Mouse (Mus musculus) heart, adult 2 months (tissue): Measurements from ENCODE around the gene Arf3. TPM values are rescaled to one million over a fixed set of nuclear protein-coding genes. Genes with fewer than 3 reads are reported as not detected.
A peak's percentile ranks its signal among the peaks of the same experiment; 100 is the strongest.

Source experiments
- DNase-seq, 2 experiments: peaks; one replicate each; pipeline ENCODE4 v3.0.0; 2021
- H3K27ac ChIP-seq: fragments of 200-600 bp; 2 replicates; pipeline ENCODE4 v1.8.1; 2022
- H3K27me3 ChIP-seq: fragments of 200-500 bp; 2 replicates; pipeline ENCODE4 v1.6.1; 2012; ENCODE audit warnings: mild to moderate bottlenecking, low read length, inconsistent platforms, mixed read lengths; ENCODE audit not compliant: control insufficient read depth, insufficient read depth
- H3K36me3 ChIP-seq: fragments of 200-500 bp; 2 replicates; pipeline ENCODE4 v1.6.1; 2012; ENCODE audit warnings: low read length, inconsistent platforms; ENCODE audit not compliant: control insufficient read depth, insufficient read depth
- H3K4me1 ChIP-seq: fragments of 200-500 bp; 2 replicates; pipeline ENCODE4 v1.6.1; 2011; ENCODE audit warnings: low read length; ENCODE audit not compliant: control insufficient read depth, insufficient read depth
- H3K4me3 ChIP-seq: fragments of 200-600 bp; 2 replicates; pipeline ENCODE4 v1.8.1; 2022
- H3K79me2 ChIP-seq: fragments of 200-500 bp; replicated peaks from 2 replicates; pipeline ENCODE4 v1.6.1; 2012; ENCODE audit warnings: mild to moderate bottlenecking, inconsistent platforms, low read length, moderate library complexity, mixed read lengths; ENCODE audit not compliant: control insufficient read depth, insufficient read depth
- H3K9ac ChIP-seq: fragments of 200-500 bp; 2 replicates; pipeline ENCODE4 v1.6.1; 2012; ENCODE audit warnings: low read depth, mild to moderate bottlenecking, control low read depth, inconsistent platforms, low read length, mixed read lengths
- CTCF ChIP-seq: fragments of 200-600 bp; IDR thresholded peaks from 2 replicates; pipeline ENCODE4 v1.8.1; 2022; ENCODE audit warnings: antibody characterized with exemption, mild to moderate bottlenecking, moderate library complexity
- EP300 ChIP-seq: fragments of 200-500 bp; IDR thresholded peaks from 2 replicates; pipeline ENCODE4 v1.6.1; 2011; ENCODE audit warnings: low read depth, low read length, control low read depth; ENCODE audit not compliant: insufficient read depth
- POLR2A ChIP-seq: fragments of 200-500 bp; IDR thresholded peaks from 2 replicates; pipeline ENCODE4 v1.6.1; 2011; ENCODE audit warnings: mild to moderate bottlenecking, low read depth, low read length, control low read depth; ENCODE audit not compliant: insufficient read depth
- WGBS: fragments of 180-500 bp; shearing (Covaris S2); methylation state at CpG from one replicate; pipeline ENCODE4 v1.1.7; 2018; 5-methylcytosine and 5-hydroxymethylcytosine counted together
- intact Hi-C: fragments of 180-260 bp; cut with DNase I; formaldehyde crosslinking; loops from one replicate; pipeline ENCODE4 v1.15.1; 2025
- polyA plus RNA-seq: library from polyadenylated mRNA; depleted of rRNA; stranded (reverse); fragments of >200 nt; gene quantifications from 2 replicates; pipeline ENCODE4 v1.2.3, GENCODE M21; 2012
- total RNA-seq, 2 experiments: library from RNA; stranded (reverse); gene quantifications; 2 replicates each; pipeline ENCODE4 v1.2.3; 2021

Arf3 gene
- total and polyA plus RNA-seq, 3 experiments = 18.9 to 30.6 (median 20.0) TPM

DNA sequence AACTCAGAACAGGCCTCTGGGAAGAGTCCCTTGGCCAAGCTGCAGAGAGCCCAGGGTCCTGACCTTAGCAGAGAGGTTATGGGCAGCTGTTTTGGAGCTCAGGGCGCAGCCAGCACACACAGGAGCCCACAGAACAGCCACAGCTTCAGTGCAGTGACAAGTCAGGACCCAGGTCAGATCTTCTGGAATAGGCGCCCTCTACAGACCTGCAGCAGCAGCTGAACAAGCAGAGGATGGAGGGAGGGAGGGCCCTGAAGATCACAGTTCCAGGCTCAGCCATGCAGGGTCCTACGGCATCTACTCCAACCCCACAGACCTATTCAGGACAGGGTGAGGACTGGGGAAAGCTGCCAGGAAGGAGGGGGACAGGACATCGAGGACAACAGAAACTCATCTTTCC lies 24.2 kb downstream of the Arf3 start:
- intact Hi-C loops = no loop called here
- Histone ChIP-seq H3K36me3 (no peaks in the 10 kb centered on the region), H3K4me3 (no peak overlapping the region), H3K9ac (no peak overlapping the region), H3K4me1 (no peaks in the 10 kb centered on the region), H3K27me3 (no peaks in the 10 kb centered on the region), H3K27ac (no peak overlapping the region), H3K79me2 (no peaks in the 10 kb centered on the region)
- DNase-seq = no peak
- WGBS = 77% methylated on average over 4 of the region's 4 CpGs
- TF ChIP-seq CTCF (peak; percentile 27), POLR2A (no peak)

DNA sequence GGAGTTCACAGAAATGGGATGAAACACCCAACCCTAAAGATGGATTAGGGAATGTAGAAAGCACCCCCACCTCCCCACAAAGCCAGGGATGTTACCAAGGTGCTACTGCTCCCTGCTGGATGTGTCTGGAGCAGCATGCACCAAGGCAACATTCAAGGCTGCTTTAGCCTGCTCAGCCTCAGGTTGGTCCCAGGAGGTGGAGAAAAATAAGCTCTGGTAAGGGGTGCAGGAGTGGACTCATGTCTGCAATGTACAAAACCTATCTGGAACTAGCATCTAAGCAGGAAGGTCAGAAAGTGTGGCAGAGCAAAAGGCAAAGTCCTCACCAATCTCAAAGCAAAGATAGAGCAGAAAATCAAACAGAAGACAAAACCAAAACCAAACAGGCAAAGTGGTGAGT lies 25.1 kb downstream of the Arf3 start:
- Histone ChIP-seq H3K9ac (no peak overlapping the region), H3K4me1 (no peaks in the 10 kb centered on the region), H3K36me3 (no peaks in the 10 kb centered on the region), H3K27me3 (no peaks in the 10 kb centered on the region), H3K79me2 (no peaks in the 10 kb centered on the region), H3K4me3 (no peak overlapping the region), H3K27ac (no peak overlapping the region)
- TF ChIP-seq CTCF (peak; percentile 74), EP300 (no peak)
- peak in 1 of 2 experiments; percentile 37 for DNase-seq
- intact Hi-C loops = no loop called here

DNA sequence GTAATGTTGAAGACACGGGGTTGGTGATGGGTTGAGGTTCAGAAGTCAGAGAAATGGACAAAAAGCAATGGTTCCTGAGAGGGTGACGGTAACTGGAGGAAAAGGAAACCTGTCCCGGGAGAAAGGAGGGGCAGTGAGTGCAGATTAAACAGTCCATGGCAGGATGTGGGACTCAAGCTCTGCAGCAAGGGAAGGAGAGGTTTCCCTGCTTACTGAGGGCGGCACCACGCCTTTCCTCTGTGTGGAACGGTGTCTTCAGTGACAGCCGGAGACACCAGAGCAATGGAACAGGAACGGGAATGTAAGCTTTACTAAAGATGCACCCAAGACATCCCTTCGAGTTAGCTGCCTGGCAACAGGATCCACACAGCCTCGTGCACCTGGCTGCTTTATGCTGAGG lies 26.5 kb downstream of the Arf3 start:
- no peaks in the 10 kb centered on the region for H3K36me3 ChIP-seq

DNA sequence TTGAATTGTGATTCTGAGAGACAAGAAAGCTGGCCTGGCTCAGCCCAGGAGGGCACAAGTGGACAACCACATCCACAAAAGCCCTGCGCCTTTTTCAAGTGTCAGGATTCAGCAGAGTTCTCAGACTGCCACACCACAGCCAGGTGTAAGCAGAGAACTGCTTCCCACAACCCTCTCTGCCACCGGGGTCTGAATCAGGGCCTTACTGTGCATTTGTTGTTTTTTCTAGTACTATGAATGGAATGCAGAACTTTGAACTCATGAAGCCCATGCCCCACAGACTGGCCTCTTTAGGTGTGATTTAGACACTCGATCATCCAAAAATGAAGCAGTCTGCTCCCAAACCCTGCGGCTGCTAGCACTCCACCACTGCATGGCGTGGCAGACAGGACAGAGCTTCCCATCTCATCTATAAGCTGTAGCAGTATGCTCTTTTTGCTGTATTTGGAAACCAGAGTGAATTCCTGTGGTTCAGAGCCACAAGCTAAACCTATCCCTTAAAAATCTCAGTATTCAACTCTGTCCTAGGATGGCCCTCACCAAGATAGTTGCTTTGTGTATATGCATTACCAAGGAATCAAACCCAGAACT lies 28.9 kb downstream of the Arf3 start:
- Histone ChIP-seq H3K27ac (no peak overlapping the region), H3K9ac (no peak overlapping the region), H3K36me3 (no peaks in the 10 kb centered on the region), H3K27me3 (no peaks in the 10 kb centered on the region), H3K4me1 (no peaks in the 10 kb centered on the region), H3K79me2 (no peaks in the 10 kb centered on the region), H3K4me3 (no peak overlapping the region)
- no peak for DNase-seq
- WGBS = 81% methylated on average over 5 of the region's 5 CpGs
- TF ChIP-seq POLR2A = no peak
- no peak for TF ChIP-seq EP300
- no peak for TF ChIP-seq CTCF
- intact Hi-C loops = no loop called here

More for the DNA sequence above, 26.5 kb downstream of the Arf3 start:
- Histone ChIP-seq H3K4me1 (no peaks in the 10 kb centered on the region), H3K9ac (no peak overlapping the region), H3K4me3 (no peak overlapping the region), H3K27ac (no peak overlapping the region), H3K79me2 (no peaks in the 10 kb centered on the region), H3K27me3 (no peaks in the 10 kb centered on the region)
- TF ChIP-seq POLR2A (no peak), EP300 (no peak), CTCF (no peak)
- no peak for DNase-seq
- intact Hi-C loops = no loop called here
- 63% methylated on average over 10 of the region's 10 CpGs for WGBS

DNA sequence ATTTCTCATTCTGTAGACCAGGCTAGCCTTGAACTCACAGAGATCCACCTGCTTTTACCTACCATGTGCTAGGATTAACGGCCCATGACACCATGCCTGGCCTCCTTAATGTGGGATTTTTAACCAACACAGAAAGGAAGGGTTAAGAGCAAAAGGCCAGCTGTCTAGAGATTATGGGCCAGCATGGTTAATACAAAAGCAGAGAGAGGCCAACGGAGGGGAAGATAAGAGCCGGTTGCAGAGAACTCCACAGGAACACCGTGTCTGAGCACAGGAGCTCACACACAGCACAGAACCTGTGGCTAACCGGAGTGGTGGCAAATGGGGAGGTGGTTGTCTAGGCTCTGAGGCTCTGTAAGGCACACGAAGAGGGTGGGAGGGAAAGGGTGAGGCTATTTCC lies 29.6 kb downstream of the Arf3 start:
- no peak for DNase-seq
- no peaks in the 10 kb centered on the region for H3K79me2 ChIP-seq
- peaks cover under 1% of the 10 kb centered on the region for H3K4me1 ChIP-seq
- H3K27me3 ChIP-seq = no peaks in the 10 kb centered on the region
- TF ChIP-seq CTCF (no peak), POLR2A (no peak), EP300 (no peak)
- H3K27ac ChIP-seq = no peak overlapping the region
- no peak overlapping the region for H3K9ac ChIP-seq
- intact Hi-C loops = no loop called here
- no peaks in the 10 kb centered on the region for H3K36me3 ChIP-seq
- WGBS = 43% methylated on average over 6 of the region's 6 CpGs
- H3K4me3 ChIP-seq = no peak overlapping the region

DNA sequence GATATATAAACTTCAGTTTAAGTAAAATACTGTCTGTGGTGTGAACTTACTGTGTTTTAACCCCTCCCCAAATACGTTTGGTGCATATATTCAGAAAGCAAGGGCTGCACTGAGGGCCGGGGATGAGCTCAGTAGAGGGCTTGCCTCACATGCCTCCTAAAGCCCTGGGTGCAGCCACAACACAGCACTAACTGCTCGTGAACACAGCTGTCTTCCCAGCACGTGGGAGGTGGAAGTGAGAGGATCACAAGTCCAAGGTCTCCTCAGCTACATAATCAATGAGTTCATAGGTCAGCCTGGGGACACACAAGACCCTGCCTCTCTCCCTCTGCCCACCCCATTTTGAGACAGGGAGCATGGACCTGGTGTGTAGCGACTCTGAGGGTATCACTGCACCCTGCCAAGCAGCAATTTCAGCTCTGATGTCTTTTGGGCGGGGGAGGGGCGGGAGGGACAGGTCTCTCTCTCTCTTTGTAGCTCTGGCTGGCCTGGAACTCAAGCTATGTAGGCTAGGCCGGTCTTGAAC lies 30.9 kb downstream of the Arf3 start:
- TF ChIP-seq POLR2A (no peak), CTCF (no peak), EP300 (no peak)
- 73% methylated on average over 8 of the region's 8 CpGs for WGBS
- no peaks in the 10 kb centered on the region for H3K79me2 ChIP-seq
- H3K4me3 ChIP-seq = no peak overlapping the region
- peaks cover 4% of the 10 kb centered on the region for H3K4me1 ChIP-seq
- no peak overlapping the region for H3K9ac ChIP-seq
- H3K27ac ChIP-seq = no peak overlapping the region
- H3K27me3 ChIP-seq = no peaks in the 10 kb centered on the region
- H3K36me3 ChIP-seq = no peaks in the 10 kb centered on the region
- no peak for DNase-seq
- intact Hi-C loops = no loop called here
